Mouse (Mus musculus): ENCODE results near the gene Olfr43.

Olfr43 gene

DNA sequence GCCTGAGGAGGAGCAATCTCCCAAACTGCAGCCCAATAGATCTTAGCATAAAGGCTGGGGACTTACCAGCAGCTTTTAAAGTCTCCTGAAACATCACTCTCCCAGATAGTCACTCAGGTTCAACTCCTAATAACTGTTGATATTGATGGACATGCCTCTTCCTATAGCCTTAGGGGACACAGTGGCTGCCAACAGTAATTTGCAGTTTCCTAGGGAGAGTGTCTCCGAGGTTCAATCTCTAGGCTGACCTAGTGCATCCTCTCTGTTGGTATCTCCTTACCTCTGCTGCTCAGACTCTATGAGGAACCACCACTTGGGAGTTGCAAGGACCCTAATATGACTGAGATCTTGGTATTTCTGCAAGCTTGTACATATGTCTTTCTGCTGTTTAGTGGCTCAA is at the start of gene Olfr43:
TSS of gene Olfr43 (minus strand) at position 101 of the 400 bp plus-strand sequence.
- CTCF ChIA-PET, result no interaction called here
- POLR2A ChIA-PET, result no interaction called here

GRCm38 (mm10) chr11:74259508-74259907 is 48.3 kb upstream of the Olfr43 start, which contains the start of gene Olfr406:
Gene Olfr406 (plus strand): TSS chr11:74259808.
- CTCF ChIA-PET, result no interaction called here
- POLR2A ChIA-PET, result no interaction called here

GRCm38 (mm10) chr11:74241201-74241600 is 30.0 kb upstream of the Olfr43 start:
- POLR2A ChIA-PET, result no interaction called here
- CTCF ChIA-PET, result no interaction called here

GRCm38 (mm10) chr11:74185949-74186348 is 25.2 kb downstream of the Olfr43 start, which contains the start of gene Olfr403:
Gene Olfr403 (plus strand): TSS chr11:74186249.
- CTCF ChIA-PET, result no interaction called here
- POLR2A ChIA-PET, result no interaction called here

GRCm38 (mm10) chr11:74183745-74184144 is 27.4 kb downstream of the Olfr43 start:
- CTCF ChIA-PET, result no interaction called here
- POLR2A ChIA-PET, result no interaction called here

GRCm38 (mm10) chr11:74183168-74183567 is 28.0 kb downstream of the Olfr43 start:
- POLR2A ChIA-PET, result no interaction called here
- CTCF ChIA-PET, result no interaction called here

GRCm38 (mm10) chr11:74168771-74169170 is 42.4 kb downstream of the Olfr43 start:
- CTCF ChIA-PET, result no interaction called here
- POLR2A ChIA-PET, result no interaction called here
